In the genomic region with DNA sequence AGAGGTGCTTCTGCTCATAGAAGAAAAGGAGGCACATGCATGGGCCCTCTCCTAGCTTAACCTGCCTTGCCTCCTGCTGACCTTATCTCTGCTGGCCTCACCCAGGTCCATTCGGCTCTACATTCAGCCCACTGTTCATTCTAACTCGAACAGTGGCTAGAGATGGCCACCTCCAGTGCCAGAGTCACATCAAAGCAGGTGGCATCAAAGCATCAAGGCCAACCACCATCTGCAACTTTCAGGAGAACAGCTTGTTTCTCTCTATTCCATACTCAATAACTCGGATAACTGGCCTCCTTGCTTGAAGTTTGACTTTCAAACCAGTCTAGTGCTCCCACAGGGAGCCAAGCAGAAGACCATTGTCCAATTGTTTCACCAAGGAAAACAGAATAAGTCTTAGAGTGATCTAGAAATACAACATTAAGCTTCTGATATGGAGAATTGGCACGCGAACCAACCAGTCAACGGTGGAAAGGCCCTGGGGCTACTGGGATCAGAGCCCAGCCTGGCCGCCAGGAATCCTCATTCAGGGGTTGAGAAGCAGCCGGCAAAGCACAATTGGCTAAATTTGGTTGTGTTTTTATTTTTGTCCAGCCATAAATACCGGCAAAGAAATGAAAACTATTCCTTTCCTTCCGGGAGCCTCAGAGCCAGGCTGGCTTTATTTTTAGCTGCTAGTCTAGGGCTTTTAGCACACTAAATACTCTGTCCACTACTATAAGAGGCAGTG, we compare ENCODE assay signal across 10 mouse cellular contexts.
DNase-seq lines count a peak whose midpoint lies in the region; ATAC-seq and TF ChIP-seq lines count a peak whose summit lies in the region.
"Had no signal": no experiment of that assay in that cellular context is flagged by ENCODE, and none has a peak within 500 bp of the region (broad histone marks: within the 10 kb centered on the region; RNA-seq: fewer than 3 reads in every experiment).

No protein-coding gene starts in this region.

- peak; percentile 27 to 65 for DNase-seq in adrenal gland, adult (ENCODE audit: inconsistent age in 2 of 2, low spot score in 1 of 2)
- no peak for DNase-seq in adrenal gland, adult 18-20 months (ENCODE audit: low spot score in 2 of 2)
- DNase-seq in Patski (ENCODE audit: low read depth, low spot score) = peak; percentile 17
- DNase-seq in cerebellum, postnatal 36 days = peak; percentile 80 to 83
- peak; percentile 47 to 53 for DNase-seq in heart, postnatal 10 days
- no peak for DNase-seq in spleen, postnatal 14 days (ENCODE audit: low spot score in 2 of 2)

- no peak for TF ChIP-seq CTCF in Patski (IDR thresholded peaks at IDR 0.05)
- no peak for TF ChIP-seq CTCF in intestine, postnatal 0 days (IDR thresholded peaks at IDR 0.05; ENCODE audit: low read depth)

- in situ Hi-C loops in Patski (cut with MboI; ENCODE audit: low pct_unique_long_range_greater_than_20kb) = no loop called here

- WGBS in intestine, embryonic 15.5 days = 83% methylated on average over 10 of the region's 10 CpGs
- WGBS in intestine, postnatal 0 days = 84% methylated on average over 10 of the region's 10 CpGs

- no peak overlapping the region for H3K27ac ChIP-seq in intestine, embryonic 15.5 days
- no peak overlapping the region for H3K27ac ChIP-seq in intestine, postnatal 0 days (ENCODE audit: low read depth, low read length)
- H3K27ac ChIP-seq: lung, embryonic 15.5 days had no signal

- H3K9me3 ChIP-seq in intestine, embryonic 15.5 days = no peaks in the 10 kb centered on the region
- H3K9me3 ChIP-seq in intestine, postnatal 0 days (ENCODE audit: control insufficient read depth) = no peaks in the 10 kb centered on the region
- H3K9me3 ChIP-seq: lung, embryonic 15.5 days had no signal

- no peaks in the 10 kb centered on the region for H3K36me3 ChIP-seq in intestine, embryonic 15.5 days
- H3K36me3 ChIP-seq in intestine, postnatal 0 days (ENCODE audit: control insufficient read depth, insufficient read depth) = no peaks in the 10 kb centered on the region
- H3K36me3 ChIP-seq: lung, embryonic 15.5 days had no signal

- CTCF ChIA-PET in Patski (lab: Charles Lee) = no interaction called here

- POLR2A ChIA-PET in Patski (lab: Charles Lee) = no interaction called here

- peak; percentile 57 for ATAC-seq in Patski
- no peak for ATAC-seq in intestine, embryonic 15.5 days
- no peak for ATAC-seq in intestine, postnatal 0 days

- H3K4me2 ChIP-seq in intestine, embryonic 15.5 days (replicated peaks) = no peak overlapping the region
- no peak overlapping the region for H3K4me2 ChIP-seq in intestine, postnatal 0 days (replicated peaks; ENCODE audit: low read depth)
- H3K4me2 ChIP-seq: lung, embryonic 15.5 days had no signal

- H3K4me3 ChIP-seq in intestine, embryonic 15.5 days (replicated peaks) = no peak overlapping the region
- no peak overlapping the region for H3K4me3 ChIP-seq in intestine, postnatal 0 days (ENCODE audit: low read depth, low read length)
- H3K4me3 ChIP-seq: erythroblast, embryonic 14.5 days; lung, embryonic 15.5 days had no signal

- no peak overlapping the region for H3K9ac ChIP-seq in intestine, embryonic 15.5 days
- H3K9ac ChIP-seq in intestine, postnatal 0 days (ENCODE audit: low read depth, low read length) = no peak overlapping the region
- H3K9ac ChIP-seq: lung, embryonic 15.5 days had no signal

- intact Hi-C loops in heart, postnatal 10 days (cut with DNase I) = no loop called here

- H3K27me3 ChIP-seq in Patski = peaks cover 3% of the 10 kb centered on the region
- H3K27me3 ChIP-seq in intestine, embryonic 15.5 days (replicated peaks) = no peaks in the 10 kb centered on the region
- no peaks in the 10 kb centered on the region for H3K27me3 ChIP-seq in intestine, postnatal 0 days (replicated peaks; ENCODE audit: control insufficient read depth, insufficient read depth, low read length)
- H3K27me3 ChIP-seq: lung, embryonic 15.5 days had no signal

- H3K4me1 ChIP-seq in intestine, embryonic 15.5 days (replicated peaks) = no peaks in the 10 kb centered on the region
- no peaks in the 10 kb centered on the region for H3K4me1 ChIP-seq in intestine, postnatal 0 days (replicated peaks; ENCODE audit: control insufficient read depth, insufficient read depth, low read length)
- H3K4me1 ChIP-seq: lung, embryonic 15.5 days had no signal

Comparison
In these comparisons a context has a peak if more than half of its experiments do, and no peak if none do; other contexts are left out.
1. DNase-seq: peak in adrenal gland, adult (2 of 2), Patski (single experiment), cerebellum, postnatal 36 days (2 of 2) and heart, postnatal 10 days (2 of 2); none in adrenal gland, adult 18-20 months (0 of 2) and spleen, postnatal 14 days (0 of 2).